Mouse (Mus musculus): Measurements from ENCODE around the gene Klhl12. TPM values are rescaled to one million over a fixed set of nuclear protein-coding genes. Genes with fewer than 3 reads are reported as not detected.
"Not testable (repeated sequence)": the region's sequence is repeated elsewhere in the genome, so short reads cannot be mapped to it uniquely, and the experiment has no call there.

The Klhl12 gene
- polyA plus RNA-seq, 1 experiment, result 5.9 TPM

GRCm38 (mm10) chr1:134445418-134445817 lies 9.9 kb upstream of the Klhl12 start:
- H3K27me3 ChIP-seq (ENCODE audit: control insufficient read depth, insufficient read depth, low read length), result no peaks in the 10 kb centered on the region
- WGBS, result 85% methylated on average over 2 of the region's 2 CpGs
- H3K27ac ChIP-seq (ENCODE audit: insufficient read depth, low read length), result no peak overlapping the region
- no peak overlapping the region for H3K4me3 ChIP-seq (ENCODE audit: extremely low read depth, insufficient read depth, insufficient read length)
- TF ChIP-seq POLR2A (IDR thresholded peaks at IDR 0.05; ENCODE audit: low read depth, low read length), result no peak
- no peak for TF ChIP-seq CTCF (IDR thresholded peaks at IDR 0.05; ENCODE audit: extremely low read depth, insufficient read depth, insufficient read length, insufficient replicate concordance)
- no peak for DNase-seq (ENCODE audit: low read depth in 1 of 2, low spot score in 2 of 2)
- H3K36me3 ChIP-seq (ENCODE audit: control insufficient read depth, insufficient read depth, low read length), result no peaks in the 10 kb centered on the region
- H3K4me1 ChIP-seq (ENCODE audit: control insufficient read depth, insufficient read depth, insufficient read length), result no peaks in the 10 kb centered on the region

GRCm38 (mm10) chr1:134448537-134448936 lies 6.8 kb upstream of the Klhl12 start:
- 92% methylated on average over 3 of the region's 3 CpGs for WGBS
- not testable (repeated sequence) for H3K4me3 ChIP-seq (ENCODE audit: extremely low read depth, insufficient read depth, insufficient read length); DNase-seq (ENCODE audit: low read depth in 1 of 2, low spot score in 2 of 2); H3K36me3 ChIP-seq (ENCODE audit: control insufficient read depth, insufficient read depth, low read length); H3K27me3 ChIP-seq (ENCODE audit: control insufficient read depth, insufficient read depth, low read length); H3K4me1 ChIP-seq (ENCODE audit: control insufficient read depth, insufficient read depth, insufficient read length); H3K27ac ChIP-seq (ENCODE audit: insufficient read depth, low read length)

DNA sequence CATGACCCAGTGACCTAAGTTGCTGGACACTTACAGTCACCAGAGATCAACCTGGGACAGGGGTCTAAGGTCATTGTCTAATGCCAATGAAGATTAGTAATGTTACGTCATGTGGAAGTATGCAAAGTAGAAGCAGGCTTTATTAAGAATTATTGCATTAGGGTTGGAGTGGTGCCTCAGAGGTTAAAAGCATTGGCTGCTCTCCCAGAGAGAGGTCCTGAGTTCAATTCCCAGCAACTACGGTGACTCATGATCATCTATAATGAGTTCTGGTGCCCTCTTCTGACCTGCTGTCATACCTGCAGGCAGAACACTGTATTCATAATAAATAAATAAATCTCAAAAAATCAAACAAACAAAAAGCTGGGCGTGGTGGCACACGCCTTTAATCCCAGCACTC lies 5.1 kb upstream of the Klhl12 start:
- H3K27me3 ChIP-seq (ENCODE audit: control insufficient read depth, insufficient read depth, low read length), result no peaks in the 10 kb centered on the region
- H3K4me3 ChIP-seq (ENCODE audit: extremely low read depth, insufficient read depth, insufficient read length), result no peak overlapping the region
- no peaks in the 10 kb centered on the region for H3K4me1 ChIP-seq (ENCODE audit: control insufficient read depth, insufficient read depth, insufficient read length)
- no peak overlapping the region for H3K27ac ChIP-seq (ENCODE audit: insufficient read depth, low read length)
- 86% methylated on average over 4 of the region's 4 CpGs for WGBS
- DNase-seq (ENCODE audit: low read depth in 1 of 2, low spot score in 2 of 2), result no peak
- H3K36me3 ChIP-seq (ENCODE audit: control insufficient read depth, insufficient read depth, low read length), result no peaks in the 10 kb centered on the region
- TF ChIP-seq CTCF (IDR thresholded peaks at IDR 0.05; ENCODE audit: extremely low read depth, insufficient read depth, insufficient read length, insufficient replicate concordance), result no peak
- no peak for TF ChIP-seq POLR2A (IDR thresholded peaks at IDR 0.05; ENCODE audit: low read depth, low read length)

DNA sequence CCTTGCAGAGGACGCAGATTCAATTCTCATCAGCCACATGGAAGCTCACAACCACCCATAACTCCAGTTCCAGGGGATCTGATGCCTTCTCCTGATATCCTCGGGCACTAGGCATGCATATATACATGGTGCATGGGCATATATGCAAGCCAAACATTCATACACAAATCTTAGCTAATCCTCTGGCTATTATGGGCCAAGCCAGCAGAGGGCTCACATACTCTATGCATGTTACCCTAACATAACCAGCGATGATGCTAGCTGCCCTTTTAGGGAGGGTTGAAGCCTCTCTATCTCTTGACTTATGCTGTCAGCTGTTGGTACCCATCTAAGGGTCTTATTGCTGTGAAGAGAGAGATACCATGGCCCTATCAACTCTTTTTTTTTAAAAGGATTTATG lies 4.3 kb upstream of the Klhl12 start:
- no peaks in the 10 kb centered on the region for H3K27me3 ChIP-seq (ENCODE audit: control insufficient read depth, insufficient read depth, low read length)
- H3K36me3 ChIP-seq (ENCODE audit: control insufficient read depth, insufficient read depth, low read length), result no peaks in the 10 kb centered on the region
- TF ChIP-seq POLR2A (IDR thresholded peaks at IDR 0.05; ENCODE audit: low read depth, low read length), result no peak
- TF ChIP-seq CTCF (IDR thresholded peaks at IDR 0.05; ENCODE audit: extremely low read depth, insufficient read depth, insufficient read length, insufficient replicate concordance), result peak; percentile 34; the same call in 1 of the 2 replicates
- DNase-seq (ENCODE audit: low read depth in 1 of 2, low spot score in 2 of 2), result peak; percentile 9 to 58
- H3K4me1 ChIP-seq (ENCODE audit: control insufficient read depth, insufficient read depth, insufficient read length), result peaks cover 2% of the 10 kb centered on the region; the same call in 1 of the 2 replicates
- no peak overlapping the region for H3K4me3 ChIP-seq (ENCODE audit: extremely low read depth, insufficient read depth, insufficient read length)
- WGBS, result 29% methylated on average over 3 of the region's 3 CpGs
- no peak overlapping the region for H3K27ac ChIP-seq (ENCODE audit: insufficient read depth, low read length)

DNA sequence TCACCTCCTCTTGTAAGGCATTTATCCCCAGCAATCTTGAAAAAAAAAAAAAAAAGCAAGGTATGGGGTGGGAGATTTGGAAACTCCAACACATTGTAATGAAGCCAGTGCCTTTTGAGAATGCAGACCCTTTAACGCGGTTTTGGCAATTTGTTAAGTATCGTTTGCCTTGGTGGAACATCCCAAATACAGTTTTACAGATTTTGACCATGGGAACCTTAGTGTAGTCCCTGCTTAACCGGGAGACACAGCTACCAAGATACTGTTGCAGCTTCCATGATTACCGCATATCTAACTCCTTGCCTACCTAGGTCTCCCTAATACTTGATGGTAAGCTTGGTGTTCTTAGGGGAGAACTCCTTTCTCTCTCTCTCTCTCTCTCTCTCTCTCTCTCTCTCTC lies 729 bp downstream of the Klhl12 start:
- DNase-seq (ENCODE audit: low read depth in 1 of 2, low spot score in 2 of 2), result no peak
- 0 out of 2 replicates have a peak, but pooled peaks cover 2% of the 10 kb centered on the region for H3K36me3 ChIP-seq (ENCODE audit: control insufficient read depth, insufficient read depth, low read length)
- TF ChIP-seq POLR2A (IDR thresholded peaks at IDR 0.05; ENCODE audit: low read depth, low read length), result no peak
- no peak for TF ChIP-seq CTCF (IDR thresholded peaks at IDR 0.05; ENCODE audit: extremely low read depth, insufficient read depth, insufficient read length, insufficient replicate concordance)
- H3K27ac ChIP-seq (ENCODE audit: insufficient read depth, low read length), result no peak overlapping the region
- 32% methylated on average over 5 of the region's 5 CpGs for WGBS
- peaks cover 4% of the 10 kb centered on the region; the same call in 1 of the 2 replicates for H3K4me1 ChIP-seq (ENCODE audit: control insufficient read depth, insufficient read depth, insufficient read length)
- H3K4me3 ChIP-seq (ENCODE audit: extremely low read depth, insufficient read depth, insufficient read length), result peak overlapping the region; percentile 80; the same call in 1 of the 2 replicates
- H3K27me3 ChIP-seq (ENCODE audit: control insufficient read depth, insufficient read depth, low read length), result no peaks in the 10 kb centered on the region

GRCm38 (mm10) chr1:134458139-134458727 lies 2.9 kb downstream of the Klhl12 start:
- H3K27ac ChIP-seq (ENCODE audit: insufficient read depth, low read length), result no peak overlapping the region
- WGBS, result 83% methylated on average over 7 of the region's 7 CpGs
- H3K4me1 ChIP-seq (ENCODE audit: control insufficient read depth, insufficient read depth, insufficient read length), result peaks cover 4% of the 10 kb centered on the region; the same call in 1 of the 2 replicates
- no peak overlapping the region for H3K4me3 ChIP-seq (ENCODE audit: extremely low read depth, insufficient read depth, insufficient read length)
- DNase-seq (ENCODE audit: low read depth in 1 of 2, low spot score in 2 of 2), result no peak
- H3K27me3 ChIP-seq (ENCODE audit: control insufficient read depth, insufficient read depth, low read length), result no peaks in the 10 kb centered on the region
- TF ChIP-seq CTCF (IDR thresholded peaks at IDR 0.05; ENCODE audit: extremely low read depth, insufficient read depth, insufficient read length, insufficient replicate concordance), result no peak
- TF ChIP-seq POLR2A (IDR thresholded peaks at IDR 0.05; ENCODE audit: low read depth, low read length), result no peak
- peaks cover 7% of the 10 kb centered on the region for H3K36me3 ChIP-seq (ENCODE audit: control insufficient read depth, insufficient read depth, low read length)

Measured in spleen, adult 2 months (tissue).